Mouse (Mus musculus) T-helper 1 cell (primary cell): ENCODE data around the gene Rasl11b.

Source experiments
- in situ Hi-C: fragments of 300-600 bp; cut with MboI, MseI; formaldehyde crosslinking; loops from one replicate; pipeline ENCODE4 v1.15.1; 2025; ENCODE audit warnings: high pct_unique_total_duplicates

Rasl11b gene

GRCm38 (mm10) chr5:74194841-74195613 lies at the start of gene Rasl11b:
TSS of gene Rasl11b (plus strand) at chr5:74195286.
- in situ Hi-C loops = no loop called here

GRCm38 (mm10) chr5:74147631-74148030 lies 47.5 kb upstream of the Rasl11b start:
- in situ Hi-C loops = no loop called here

GRCm38 (mm10) chr5:74149975-74150374 lies 45.1 kb upstream of the Rasl11b start:
- in situ Hi-C loops = no loop called here

GRCm38 (mm10) chr5:74151774-74152173 lies 43.3 kb upstream of the Rasl11b start:
- in situ Hi-C loops = no loop called here

GRCm38 (mm10) chr5:74155860-74156351 lies 39.2 kb upstream of the Rasl11b start:
- in situ Hi-C loops = no loop called here

- in situ Hi-C loops = no loop called here
Observed at GRCm38 (mm10) chr5:74158929-74159632, 36.0 kb upstream of the Rasl11b start.

GRCm38 (mm10) chr5:74159906-74160305 lies 35.2 kb upstream of the Rasl11b start:
- in situ Hi-C loops = no loop called here

- in situ Hi-C loops = no loop called here
Observed at GRCm38 (mm10) chr5:74160349-74160748, 34.7 kb upstream of the Rasl11b start.

- in situ Hi-C loops = no loop called here
Observed at GRCm38 (mm10) chr5:74161297-74161926, 33.7 kb upstream of the Rasl11b start.

- in situ Hi-C loops = no loop called here
Observed at GRCm38 (mm10) chr5:74162013-74162412, 33.1 kb upstream of the Rasl11b start.

- in situ Hi-C loops = no loop called here
Observed at GRCm38 (mm10) chr5:74163141-74163540, 31.9 kb upstream of the Rasl11b start.

GRCm38 (mm10) chr5:74164547-74164946 lies 30.5 kb upstream of the Rasl11b start:
- in situ Hi-C loops = no loop called here

GRCm38 (mm10) chr5:74166642-74167041 lies 28.4 kb upstream of the Rasl11b start:
- in situ Hi-C loops = no loop called here

- in situ Hi-C loops = no loop called here
Observed at GRCm38 (mm10) chr5:74168085-74168484, 27.0 kb upstream of the Rasl11b start.

- in situ Hi-C loops = no loop called here
Observed at GRCm38 (mm10) chr5:74171768-74172167, 23.3 kb upstream of the Rasl11b start.

- in situ Hi-C loops = no loop called here
Observed at GRCm38 (mm10) chr5:74172208-74172607, 22.9 kb upstream of the Rasl11b start.

- in situ Hi-C loops = no loop called here
Observed at GRCm38 (mm10) chr5:74173162-74173844, 21.8 kb upstream of the Rasl11b start.

GRCm38 (mm10) chr5:74175526-74176270 lies 19.4 kb upstream of the Rasl11b start:
- in situ Hi-C loops = no loop called here

GRCm38 (mm10) chr5:74180216-74180615 lies 14.9 kb upstream of the Rasl11b start:
- in situ Hi-C loops = no loop called here

- in situ Hi-C loops = no loop called here
Observed at GRCm38 (mm10) chr5:74183118-74183517, 12.0 kb upstream of the Rasl11b start.

- in situ Hi-C loops = no loop called here
Observed at GRCm38 (mm10) chr5:74184607-74185006, 10.5 kb upstream of the Rasl11b start.
